Mouse (Mus musculus) frontal cortex, postnatal 10 days (tissue): ENCODE measurements around the gene Gm21970.

Experiments used
- DNase-seq, 2 experiments: peaks; one replicate each; pipeline ENCODE4 v3.0.0; 2022; ENCODE audit warnings: low spot score in 2 of 2, mixed read lengths in 1 of 2

Gm21970 gene

DNA sequence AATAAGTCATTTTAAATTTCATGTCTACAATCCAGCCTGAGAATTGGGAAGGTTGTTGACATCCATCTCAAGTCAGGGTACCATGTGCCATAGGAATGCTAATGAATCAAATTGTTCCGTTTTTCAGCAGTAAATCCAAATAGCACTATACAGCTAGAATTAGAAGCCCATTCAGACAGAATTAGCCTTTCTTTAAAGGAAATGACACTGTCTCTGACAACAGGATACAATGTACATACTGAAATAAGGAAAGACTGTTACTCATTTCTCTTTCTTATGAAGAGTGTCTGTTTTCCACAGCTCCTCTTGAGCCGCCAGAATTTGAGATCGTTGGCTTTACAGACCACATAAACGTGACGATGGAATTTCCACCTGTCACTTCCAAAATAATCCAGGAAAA, at the start of gene Gm21970:
Gene Gm21970, plus strand, starts transcription at position 301 of the 400 bp plus-strand sequence.
- DNase-seq, result no peak

GRCm38 (mm10) chr16:91346491-91346890, 45.0 kb upstream of the Gm21970 start:
- DNase-seq, result no peak

DNA sequence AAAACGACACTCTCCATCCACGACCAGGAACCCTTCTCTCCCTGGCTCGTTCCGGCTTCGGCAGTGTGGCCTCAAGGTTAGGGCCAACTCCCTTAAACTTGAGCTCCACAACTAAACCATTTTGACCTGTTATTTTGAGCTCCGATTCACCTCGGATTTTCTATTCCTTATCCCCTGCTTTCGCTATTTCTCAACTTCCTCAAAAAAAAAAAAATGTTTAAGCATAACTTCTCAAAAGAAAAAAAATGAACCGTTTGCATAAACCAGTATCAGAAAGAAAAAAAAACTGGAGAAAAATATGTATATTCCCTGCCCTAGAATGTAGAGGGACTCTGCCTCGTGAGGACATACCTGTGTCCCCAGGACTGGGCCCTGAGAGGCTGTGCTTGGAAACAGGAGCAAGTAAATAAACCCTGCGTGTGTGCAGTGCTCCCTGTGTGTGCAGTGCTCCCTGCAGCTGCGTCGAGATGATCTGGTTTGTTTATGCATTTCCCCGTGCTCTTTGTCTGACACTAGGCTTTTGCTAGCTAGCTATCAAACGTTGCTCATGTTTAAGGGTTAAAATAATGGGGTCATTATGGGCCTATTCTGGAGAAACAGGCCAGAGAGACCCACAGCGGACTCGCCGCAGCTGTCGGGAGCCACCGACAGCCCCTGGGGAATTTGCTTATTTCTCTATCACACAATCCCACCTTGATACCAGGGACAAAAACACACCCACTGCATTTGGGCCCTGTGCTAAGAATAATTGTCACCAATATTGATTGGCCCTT, 43.8 kb upstream of the Gm21970 start:
- DNase-seq, result no peak

GRCm38 (mm10) chr16:91348264-91348565, 43.3 kb upstream of the Gm21970 start:
- no peak for DNase-seq

DNA sequence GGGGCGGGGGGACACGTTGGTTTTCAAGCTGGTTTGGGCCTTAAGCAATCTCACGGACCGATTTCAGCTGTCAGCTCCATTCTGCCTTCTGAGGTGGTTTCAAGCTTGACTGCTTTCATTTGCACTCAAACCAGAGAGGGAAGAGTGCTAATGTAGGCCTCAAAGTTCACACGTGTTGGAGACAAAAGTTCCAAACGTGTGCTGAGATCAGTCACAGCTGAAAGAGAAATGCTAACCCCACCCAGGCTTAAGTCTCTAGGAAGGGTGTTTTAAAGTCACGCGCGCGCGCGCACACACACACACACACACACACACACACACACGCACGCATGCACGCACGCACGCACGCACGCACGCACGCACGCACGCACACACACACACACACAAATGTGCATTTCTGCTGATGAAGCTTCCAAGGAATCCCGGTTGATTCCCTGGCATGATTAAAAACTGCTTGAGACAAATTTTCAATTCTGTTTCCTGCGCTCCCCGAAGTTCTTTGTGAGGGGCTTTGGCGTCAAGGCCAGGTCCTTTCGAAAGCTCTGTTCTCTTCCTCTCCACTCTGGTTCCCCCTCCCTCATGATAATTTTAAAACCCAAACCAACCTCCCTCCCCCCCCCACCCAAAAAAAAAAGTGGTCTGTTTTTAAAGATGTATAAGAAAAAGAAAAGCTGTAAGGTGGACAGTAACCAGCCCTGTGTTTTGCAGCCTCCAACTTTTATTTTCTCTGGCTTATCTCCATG, 42.8 kb upstream of the Gm21970 start:
- no peak for DNase-seq

GRCm38 (mm10) chr16:91352084-91352562, 39.4 kb upstream of the Gm21970 start:
- peak; percentile 53 to 76 for DNase-seq

DNA sequence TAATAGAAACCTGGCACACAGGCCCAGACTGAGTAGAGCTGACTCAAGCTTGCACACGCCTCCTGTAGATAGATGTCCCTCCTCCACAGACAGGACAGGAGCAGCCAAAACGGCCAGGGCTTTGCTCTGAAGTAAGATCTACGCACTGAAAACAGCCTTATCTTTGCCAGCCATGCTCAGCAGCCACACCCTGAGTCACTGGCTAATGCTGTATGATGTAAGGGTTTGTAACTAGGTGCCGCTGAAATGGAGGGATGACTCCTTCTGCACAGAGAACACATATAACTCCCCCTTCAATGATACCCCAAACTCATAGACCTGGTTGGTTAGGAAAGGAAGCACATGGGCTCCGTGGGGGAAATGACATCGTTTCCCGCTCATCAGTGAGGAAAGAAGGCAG, 38.8 kb upstream of the Gm21970 start:
- DNase-seq, result no peak

GRCm38 (mm10) chr16:91353177-91353576, 38.3 kb upstream of the Gm21970 start:
- no peak for DNase-seq

DNA sequence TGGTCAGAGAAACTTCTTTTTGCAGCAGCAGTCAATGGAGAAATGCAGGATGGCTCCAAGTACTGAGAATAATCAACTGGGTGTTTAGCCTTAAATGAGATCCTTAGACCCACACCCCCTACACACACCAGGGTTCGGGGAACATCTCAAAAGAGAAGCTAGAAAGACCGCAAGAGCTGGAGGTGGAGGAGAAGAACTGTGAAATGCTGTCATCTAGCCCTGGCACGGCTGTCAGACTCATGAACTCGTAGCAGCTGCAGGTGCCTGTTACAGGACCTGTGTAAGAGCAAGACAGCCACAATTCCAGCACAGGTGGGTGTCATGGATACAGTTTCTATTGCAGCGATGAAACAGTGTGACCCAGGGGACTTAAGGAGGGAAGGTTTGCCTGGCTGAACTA, 37.9 kb upstream of the Gm21970 start:
- no peak for DNase-seq

- DNase-seq, result no peak
Measured at GRCm38 (mm10) chr16:91354599-91354998, 36.9 kb upstream of the Gm21970 start.

DNA sequence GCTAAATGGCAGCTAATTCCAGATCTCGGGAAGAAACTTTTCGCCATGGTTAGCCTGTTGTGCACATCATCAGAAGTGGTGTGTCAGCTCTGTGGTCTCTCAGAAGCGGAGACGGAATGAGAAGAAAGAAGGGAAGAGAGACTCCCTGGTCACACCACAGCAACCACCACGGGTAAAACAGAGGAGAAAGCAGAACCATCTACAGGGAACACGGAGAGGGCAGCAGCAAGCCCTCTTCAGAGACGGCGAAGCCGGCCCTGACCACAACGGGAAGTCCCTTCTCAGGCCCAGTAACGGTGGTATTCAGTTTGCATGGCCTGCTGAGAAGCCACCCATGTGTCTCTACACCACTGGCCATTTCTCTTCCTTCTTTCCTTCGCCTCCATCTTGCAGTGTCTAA, 36.4 kb upstream of the Gm21970 start:
- DNase-seq, result peak in 1 of 2 experiments; percentile 38

- no peak for DNase-seq
Measured at GRCm38 (mm10) chr16:91356760-91357525, 34.6 kb upstream of the Gm21970 start.

DNA sequence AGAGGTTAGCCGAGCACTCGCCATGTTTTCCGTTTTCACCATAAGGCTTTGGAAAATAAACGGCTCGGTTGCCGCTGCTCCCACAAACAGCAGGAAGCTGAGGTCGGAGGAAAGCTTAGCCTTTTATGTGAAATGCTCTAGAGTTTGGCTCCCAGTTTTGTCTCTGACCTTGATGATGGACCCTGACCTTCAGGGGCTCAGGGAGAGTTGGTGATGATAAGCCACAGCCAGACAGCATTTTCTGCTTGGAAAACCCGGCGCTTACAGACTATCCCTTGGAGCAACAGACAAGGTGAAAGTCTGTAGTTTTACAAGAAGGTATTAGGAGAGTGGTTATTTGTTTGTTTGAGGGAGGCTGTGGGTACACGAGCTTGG, 34.0 kb upstream of the Gm21970 start:
- DNase-seq, result no peak

GRCm38 (mm10) chr16:91358555-91358954, 33.0 kb upstream of the Gm21970 start:
- peak in 1 of 2 experiments; percentile 30 for DNase-seq

DNA sequence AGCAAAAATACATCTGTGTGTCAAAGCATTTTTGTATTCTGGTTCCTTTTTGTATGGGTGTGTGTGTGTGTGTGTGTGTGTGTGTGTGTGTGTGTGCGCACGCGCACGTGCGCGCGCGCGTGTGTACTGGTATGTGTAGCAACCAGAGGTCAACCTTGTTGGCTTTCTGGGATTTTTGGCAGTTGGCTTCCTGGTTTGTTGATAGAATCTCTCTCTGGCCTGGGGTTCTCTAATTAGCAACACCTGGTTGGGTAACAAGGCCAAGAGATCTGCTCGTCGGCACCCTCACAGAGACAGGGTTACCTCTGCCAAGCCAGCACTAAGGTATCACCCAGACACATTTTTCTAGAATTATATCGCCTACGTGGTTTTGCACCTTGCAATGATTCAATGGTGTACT, 32.0 kb upstream of the Gm21970 start:
- no peak for DNase-seq

GRCm38 (mm10) chr16:91360162-91360561, 31.4 kb upstream of the Gm21970 start:
- no peak for DNase-seq

- DNase-seq, result no peak
Measured at GRCm38 (mm10) chr16:91362006-91362405, 29.5 kb upstream of the Gm21970 start.

GRCm38 (mm10) chr16:91362616-91363272, 28.8 kb upstream of the Gm21970 start:
- no peak for DNase-seq

DNA sequence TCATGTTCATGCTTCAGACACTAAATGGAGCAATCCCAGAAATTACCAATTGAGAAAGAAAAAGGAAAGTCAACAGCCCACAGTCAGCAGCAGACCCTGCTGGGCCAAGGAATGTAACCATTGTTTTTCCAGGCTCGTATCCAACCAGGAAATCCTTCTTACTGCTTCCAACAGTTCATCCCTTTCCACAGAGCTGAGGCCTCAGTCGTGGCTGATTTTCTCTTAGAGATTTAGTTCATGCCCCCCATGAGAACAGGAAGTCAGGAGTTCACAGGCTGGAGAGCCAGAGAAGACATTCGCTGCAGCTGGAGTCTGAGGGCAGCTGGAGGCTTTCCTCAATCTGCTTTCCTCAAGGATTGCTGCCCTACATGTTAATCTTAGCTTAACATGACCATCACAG, 28.0 kb upstream of the Gm21970 start:
- DNase-seq, result no peak

- no peak for DNase-seq
Measured at GRCm38 (mm10) chr16:91366567-91366966, 25.0 kb upstream of the Gm21970 start.

DNA sequence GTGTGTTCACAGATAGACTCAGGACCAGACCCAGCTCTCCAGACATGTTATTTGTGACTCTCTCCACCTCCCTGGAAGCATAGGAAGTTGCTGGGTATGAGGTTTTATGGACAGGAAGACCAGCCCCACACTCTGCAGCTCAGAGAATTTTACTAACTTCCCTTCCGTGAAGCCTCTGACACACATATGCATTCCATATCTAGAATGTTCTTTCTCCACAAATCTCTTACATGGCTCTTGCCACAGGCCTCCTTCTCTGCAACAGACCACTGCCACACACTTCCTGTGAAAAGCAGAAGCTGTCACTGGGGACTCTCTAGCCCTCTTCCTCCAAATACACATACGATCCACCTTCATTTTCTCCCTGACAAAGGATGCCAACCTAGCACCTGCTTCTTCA, 24.5 kb upstream of the Gm21970 start:
- no peak for DNase-seq
